9 mouse cellular contexts compared by ENCODE assay signal in genomic region chr16:35913526-35913925, GRCm38 (mm10). TPM values are rescaled to one million over a fixed set of nuclear protein-coding genes. Genes with fewer than 3 reads are reported as not detected.
DNase-seq lines count a peak whose midpoint lies in the region; ATAC-seq and TF ChIP-seq lines count a peak whose summit lies in the region.
"Had no signal": no experiment of that assay in that cellular context is flagged by ENCODE, and none has a peak within 500 bp of the region (broad histone marks: within the 10 kb centered on the region; RNA-seq: fewer than 3 reads in every experiment).

No protein-coding gene starts in this region.

- ATAC-seq in common myeloid progenitor, adult 5-6 weeks (replicated peaks; ENCODE audit: low read depth, poor library complexity, severe bottlenecking): peak; percentile 79

- DNase-seq in embryo, embryonic 10.5 days (ENCODE audit: low spot score): peak; percentile 48
- DNase-seq in embryo, embryonic 11 days: no peak
- DNase-seq in lung, adult 2 months: no peak
- no peak for DNase-seq in lung, postnatal 25 days (ENCODE audit: low spot score)
- peak; percentile 35 for DNase-seq in retina, embryonic 14.5 days (ENCODE audit: low spot score)
- DNase-seq in urinary bladder, postnatal 25 days (ENCODE audit: low spot score): no peak
- no peak for DNase-seq in cerebellum, adult 11 months
- DNase-seq: cerebellum, postnatal 25 days had no signal

- TF ChIP-seq CTCF in lung, adult 2 months (IDR thresholded peaks at IDR 0.05; ENCODE audit: insufficient read depth, low read length): peak; percentile 38; the same call in 1 of the 2 replicates

- H3K4me3 ChIP-seq in lung, adult 2 months (replicated peaks; ENCODE audit: extremely low read depth, low read depth, low read length): no peak overlapping the region

- H3K4me1 ChIP-seq in lung, adult 2 months (ENCODE audit: control insufficient read depth, insufficient read depth, low read length): peaks cover 1% of the 10 kb centered on the region

- 94% methylated on average over 1 of the region's 1 CpGs for WGBS in lung, adult 2 months

- no peak for TF ChIP-seq POLR2A in lung, adult 2 months (IDR thresholded peaks at IDR 0.05; ENCODE audit: borderline replicate concordance, extremely low read depth, low read depth, low read length)

RNA-seq across cellular contexts. Expression of gene Parp9, which starts 24.7 kb away (rescaled TPM):
- 5.9 and 8.2 TPM in 2 replicates for polyA plus RNA-seq in lung, adult 2 months (2012; rRNA removed)
- total RNA-seq in common myeloid progenitor, adult 5-6 weeks (2017): 38.2 and 48.5 TPM in 2 replicates

RNA-seq across cellular contexts. Expression of gene Dtx3l, which starts 25.4 kb away (rescaled TPM):
- 5.9 and 7.8 TPM in 2 replicates for polyA plus RNA-seq in lung, adult 2 months (2012; rRNA removed)
- 42.5 and 48.7 TPM in 2 replicates for total RNA-seq in common myeloid progenitor, adult 5-6 weeks (2017)

RNA-seq across cellular contexts. Expression of gene Parp14, which starts 42.2 kb away (rescaled TPM):
- polyA plus RNA-seq in lung, adult 2 months (2012; rRNA removed): 7.5 and 10.0 TPM in 2 replicates
- 16.1 and 20.6 TPM in 2 replicates for total RNA-seq in common myeloid progenitor, adult 5-6 weeks (2017)

Comparison
In these comparisons a context has a peak if more than half of its experiments do, and no peak if none do; other contexts are left out.
1. DNase-seq: peak in embryo, embryonic 10.5 days (single experiment) and retina, embryonic 14.5 days (single experiment); none in embryo, embryonic 11 days (single experiment), lung, adult 2 months (single experiment), lung, postnatal 25 days (single experiment), urinary bladder, postnatal 25 days (single experiment) and cerebellum, adult 11 months (single experiment).